Mouse (Mus musculus) thymus, adult 2 months (tissue): ENCODE measurements around the gene Cacna1d.

Source experiments
- CTCF ChIP-seq: fragments of 200-500 bp; IDR thresholded peaks from 2 replicates; pipeline ENCODE4 v1.5.1; 2012; ENCODE audit warnings: mild to moderate bottlenecking, control low read depth, low read length, moderate library complexity, borderline replicate concordance; ENCODE audit not compliant: control insufficient read depth, poor library complexity, insufficient read depth; ENCODE audit errors: extremely low read depth
- POLR2A ChIP-seq: fragments of 200-500 bp; IDR thresholded peaks from 2 replicates; pipeline ENCODE4 v1.6.1; 2012; ENCODE audit warnings: mild to moderate bottlenecking, low read length, control low read depth, moderate library complexity; ENCODE audit not compliant: control insufficient read depth, poor library complexity, insufficient read depth; ENCODE audit errors: extremely low read depth

DNA sequence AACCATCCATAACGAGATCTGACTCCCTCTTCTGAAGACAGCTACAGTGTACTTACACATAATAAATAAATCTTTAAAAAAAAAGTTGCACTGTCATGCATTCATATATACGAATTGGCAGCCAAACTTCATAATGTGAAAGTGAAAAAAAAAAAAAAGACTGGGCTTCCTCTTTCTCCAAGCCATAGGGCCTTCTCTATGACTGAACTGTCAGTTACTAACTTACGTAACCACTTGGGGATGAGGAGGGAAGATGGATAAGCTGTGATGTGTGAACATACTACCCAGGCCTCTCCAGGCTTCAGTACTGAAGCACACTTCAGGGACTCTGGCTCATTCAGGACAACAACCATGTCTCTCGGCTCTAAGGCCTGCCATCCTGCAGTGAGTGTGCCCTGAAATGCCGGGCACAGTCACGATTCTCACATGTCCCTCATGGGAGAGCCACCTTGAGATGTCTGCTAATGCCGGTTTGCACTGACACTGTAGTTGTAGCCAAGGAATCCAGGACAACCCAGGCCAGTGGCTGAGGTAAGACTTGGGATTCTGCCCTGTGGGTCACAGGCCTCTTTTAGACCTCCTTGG, 447.8 kb downstream of the Cacna1d start:
- TF ChIP-seq CTCF (no peak), POLR2A (no peak)
